Mouse (Mus musculus): ENCODE data around the gene Ptprd.

GRCm38 (mm10) chr4:76673224-76673623, 1538.5 kb downstream of the Ptprd start:
- TF ChIP-seq CTCF (conservative IDR thresholded peaks at IDR 0.05; ENCODE audit: low read length) (no peak), POU5F1 (IDR thresholded peaks at IDR 0.05; ENCODE audit: borderline replicate concordance, low read length) (no peak), NANOG (IDR thresholded peaks at IDR 0.05; ENCODE audit: borderline replicate concordance, low read length) (no peak)
